Mouse (Mus musculus) monocyte, adult 5-6 weeks (primary cell): Measurements from ENCODE around the gene Gm44965. TPM values are rescaled to one million over a fixed set of nuclear protein-coding genes. Genes with fewer than 3 reads are reported as not detected.

ENCODE experiments used
- ATAC-seq: fragments of 153-309, 156-312 bp; replicated peaks from 2 replicates; pipeline ENCODE4 v1.8.0; 2017; ENCODE audit warnings: mild to moderate bottlenecking; ENCODE audit not compliant: low TSS enrichment, insufficient number of reproducible peaks, severe bottlenecking, poor library complexity, low FRiP score
- total RNA-seq: library from RNA; stranded (forward); fragments of 200-1000, 200-491, 200-594 nt; gene quantifications from 3 replicates; pipeline ENCODE4 v1.2.3, GENCODE M21; 2017

Gene Gm44965
- total RNA-seq = 7.7 TPM in 1 of 3 replicates, not detected in the others

- peak; percentile 47 for ATAC-seq
Observed at GRCm38 (mm10) chr6:48593158-48594042, at the start of gene Gm44965, which contains the start of gene Repin1. Gm44965 (plus strand) TSS chr6:48593941. Repin1 (plus strand) TSS chr6:48593883.

GRCm38 (mm10) chr6:48545251-48545650 is 48.5 kb upstream of the Gm44965 start:
- ATAC-seq = no peak

GRCm38 (mm10) chr6:48546271-48546670 is 47.5 kb upstream of the Gm44965 start:
- no peak for ATAC-seq

GRCm38 (mm10) chr6:48546858-48547257 is 46.9 kb upstream of the Gm44965 start:
- ATAC-seq = no peak

GRCm38 (mm10) chr6:48548314-48548713 is 45.4 kb upstream of the Gm44965 start:
- no peak for ATAC-seq

- ATAC-seq = no peak
Observed at GRCm38 (mm10) chr6:48552918-48553317, 40.8 kb upstream of the Gm44965 start.

GRCm38 (mm10) chr6:48553819-48554218 is 39.9 kb upstream of the Gm44965 start:
- ATAC-seq = no peak

- ATAC-seq = peak; percentile 93
Observed at GRCm38 (mm10) chr6:48554280-48555103, 39.2 kb upstream of the Gm44965 start, which contains the start of gene Lrrc61. Lrrc61 (plus strand) TSS chr6:48554796.

GRCm38 (mm10) chr6:48555104-48555890 is 38.4 kb upstream of the Gm44965 start:
- peak; percentile 50; the same call in 1 of the 2 replicates for ATAC-seq

GRCm38 (mm10) chr6:48555956-48556355 is 37.8 kb upstream of the Gm44965 start:
- ATAC-seq = no peak

- no peak for ATAC-seq
Observed at GRCm38 (mm10) chr6:48565693-48566310, 27.9 kb upstream of the Gm44965 start.

- no peak for ATAC-seq
Observed at GRCm38 (mm10) chr6:48566312-48566711, 27.4 kb upstream of the Gm44965 start.

- ATAC-seq = 0 out of 2 replicates have a peak, but pooled peaks have one; percentile 9
Observed at GRCm38 (mm10) chr6:48568036-48568984, 25.4 kb upstream of the Gm44965 start.

- no peak for ATAC-seq
Observed at GRCm38 (mm10) chr6:48569065-48569807, 24.5 kb upstream of the Gm44965 start.

GRCm38 (mm10) chr6:48572014-48572413 is 21.7 kb upstream of the Gm44965 start:
- no peak for ATAC-seq

GRCm38 (mm10) chr6:48572572-48573061 is 21.1 kb upstream of the Gm44965 start, which contains the start of gene Rarres2:
Rarres2 (minus strand) TSS chr6:48572789.
- no peak for ATAC-seq
